Mouse (Mus musculus) embryonic facial prominence, embryonic 11.5 days (tissue): Measurements from ENCODE around the gene Gga1. TPM values are rescaled to one million over a fixed set of nuclear protein-coding genes. Genes with fewer than 3 reads are reported as not detected.

ENCODE experiments used
- ATAC-seq: fragments of 200-750 bp; cut with Nextera tagmentation; replicated peaks from 2 replicates; pipeline ENCODE4 v1.8.0; 2017; ENCODE audit warnings: low read depth; ENCODE audit not compliant: insufficient number of reproducible peaks, low FRiP score, low TSS enrichment
- DNase-seq: peaks from one replicate; pipeline ENCODE4 v3.0.0-alpha.2; 2015; ENCODE audit warnings: low spot score
- H3K27ac ChIP-seq: fragments of 300-500 bp; sonication (generic); replicated peaks from 2 replicates; pipeline ENCODE4 v1.5.1; 2014; ENCODE audit warnings: mild to moderate bottlenecking, low read depth, low read length, control low read depth
- H3K27me3 ChIP-seq: fragments of 300-500 bp; sonication (generic); 2 replicates; pipeline ENCODE4 v1.6.1; 2014; ENCODE audit warnings: mild to moderate bottlenecking, low read length, moderate library complexity, mixed read lengths; ENCODE audit not compliant: control insufficient read depth, insufficient read depth
- H3K36me3 ChIP-seq: fragments of 300-500 bp; sonication (generic); replicated peaks from 2 replicates; pipeline ENCODE4 v1.6.1; 2014; ENCODE audit warnings: low read depth, mild to moderate bottlenecking, low read length, moderate library complexity, mixed read lengths; ENCODE audit not compliant: control insufficient read depth, insufficient read depth
- H3K4me1 ChIP-seq: fragments of 300-500 bp; sonication (generic); 2 replicates; pipeline ENCODE4 v1.6.1; 2014; ENCODE audit warnings: low read length, mixed read lengths; ENCODE audit not compliant: control insufficient read depth, insufficient read depth
- H3K4me2 ChIP-seq: fragments of 300-500 bp; sonication (generic); 2 replicates; pipeline ENCODE4 v1.6.1; 2014; ENCODE audit warnings: low read depth, mild to moderate bottlenecking, control low read depth, low read length, moderate library complexity
- H3K4me3 ChIP-seq: fragments of 300-500 bp; sonication (generic); 2 replicates; pipeline ENCODE4 v1.5.1; 2014; ENCODE audit warnings: low read depth, low read length, control low read depth
- H3K9ac ChIP-seq: fragments of 300-500 bp; sonication (generic); replicated peaks from 2 replicates; pipeline ENCODE4 v1.6.1; 2014; ENCODE audit warnings: mild to moderate bottlenecking, control low read depth, low read length
- H3K9me3 ChIP-seq: fragments of 300-500 bp; sonication (generic); replicated peaks from 2 replicates; pipeline ENCODE4 v1.6.1; 2016; ENCODE audit warnings: mild to moderate bottlenecking, low read length, inconsistent platforms, mixed read lengths; ENCODE audit not compliant: control insufficient read depth
- WGBS: fragments of 180-500 bp; shearing (Covaris S2); extraction: QIAGEN DNeasy Blood & Tissue Kit; methylation state at CpG from one replicate; pipeline ENCODE4 v1.1.7; 2014; 5-methylcytosine and 5-hydroxymethylcytosine counted together
- polyA plus RNA-seq: library from polyadenylated mRNA; unstranded; fragments of >200 nt; fragmentation: Nextera tagmentation; extraction: Ambion mirVana; gene quantifications from 2 replicates; pipeline ENCODE4 v1.2.1, GENCODE M21; 2014

Gga1 gene
- polyA plus RNA-seq, 1 experiment from 2014 or later, result 21.1 TPM

- Histone ChIP-seq H3K9ac (no peak overlapping the region), H3K4me3 (no peak overlapping the region), H3K36me3 (no peaks in the 10 kb centered on the region), H3K27ac (no peak overlapping the region), H3K27me3 (no peaks in the 10 kb centered on the region), H3K9me3 (no peaks in the 10 kb centered on the region), H3K4me2 (no peak overlapping the region), H3K4me1 (peaks cover 11% of the 10 kb centered on the region)
- DNase-seq (no peak), ATAC-seq (no peak)
- WGBS, result 90% methylated on average over 23 of the region's 23 CpGs
These were observed 41.1 kb downstream of the Gga1 start for GRCm38 (mm10) chr15:78918126-78918525.

GRCm38 (mm10) chr15:78919914-78920313, 42.9 kb downstream of the Gga1 start:
- DNase-seq (no peak), ATAC-seq (no peak)
- H3K27me3 ChIP-seq, result no peaks in the 10 kb centered on the region
- no peak overlapping the region for H3K4me2 ChIP-seq
- H3K9me3 ChIP-seq, result no peaks in the 10 kb centered on the region
- H3K36me3 ChIP-seq, result no peaks in the 10 kb centered on the region
- H3K4me1 ChIP-seq, result peaks cover 11% of the 10 kb centered on the region
- H3K27ac ChIP-seq, result no peak overlapping the region
- no peak overlapping the region for H3K4me3 ChIP-seq
- 84% methylated on average over 12 of the region's 12 CpGs for WGBS
- no peak overlapping the region for H3K9ac ChIP-seq

- H3K4me3 ChIP-seq, result no peak overlapping the region
- no peaks in the 10 kb centered on the region for H3K27me3 ChIP-seq
- no peak overlapping the region for H3K4me2 ChIP-seq
- H3K9me3 ChIP-seq, result no peaks in the 10 kb centered on the region
- DNase-seq, result no peak
- no peaks in the 10 kb centered on the region for H3K36me3 ChIP-seq
- ATAC-seq, result no peak
- H3K4me1 ChIP-seq, result peaks cover 16% of the 10 kb centered on the region
- no peak overlapping the region for H3K27ac ChIP-seq
- 86% methylated on average over 7 of the region's 7 CpGs for WGBS
- no peak overlapping the region for H3K9ac ChIP-seq
These were observed 45.7 kb downstream of the Gga1 start for GRCm38 (mm10) chr15:78922700-78923099.

GRCm38 (mm10) chr15:78923585-78923984, 46.6 kb downstream of the Gga1 start:
- no peaks in the 10 kb centered on the region for H3K36me3 ChIP-seq
- ATAC-seq (no peak), DNase-seq (no peak)
- H3K27ac ChIP-seq, result no peak overlapping the region
- H3K4me2 ChIP-seq, result no peak overlapping the region
- no peak overlapping the region for H3K9ac ChIP-seq
- 45% methylated on average over 6 of the region's 6 CpGs for WGBS
- H3K4me1 ChIP-seq, result peaks cover 19% of the 10 kb centered on the region
- H3K9me3 ChIP-seq, result no peaks in the 10 kb centered on the region
- no peak overlapping the region for H3K4me3 ChIP-seq
- no peaks in the 10 kb centered on the region for H3K27me3 ChIP-seq

- no peaks in the 10 kb centered on the region for H3K9me3 ChIP-seq
- peak overlapping the region; percentile 89 for H3K27ac ChIP-seq
- peaks cover 19% of the 10 kb centered on the region for H3K4me1 ChIP-seq
- DNase-seq, result no peak
- WGBS, result 35% methylated on average over 8 of the region's 8 CpGs
- no peaks in the 10 kb centered on the region for H3K36me3 ChIP-seq
- no peaks in the 10 kb centered on the region for H3K27me3 ChIP-seq
- no peak for ATAC-seq
- H3K4me3 ChIP-seq, result no peak overlapping the region
- no peak overlapping the region for H3K4me2 ChIP-seq
- peak overlapping the region; percentile 63; the same call in 1 of the 2 replicates for H3K9ac ChIP-seq
These were observed 48.1 kb downstream of the Gga1 start for GRCm38 (mm10) chr15:78925129-78925528.

GRCm38 (mm10) chr15:78926021-78926919, 49.3 kb downstream of the Gga1 start, which contains the start of gene Lgals1:
Gene Lgals1, plus strand, starts transcription at chr15:78926725.
- H3K36me3 ChIP-seq, result no peaks in the 10 kb centered on the region
- no peaks in the 10 kb centered on the region for H3K27me3 ChIP-seq
- peak within 1 kb of the TSS; percentile 89 for H3K27ac ChIP-seq
- peaks cover 19% of the 10 kb centered on the region for H3K4me1 ChIP-seq
- peak within 1 kb of the TSS; percentile 63 for H3K9ac ChIP-seq
- 7% methylated on average over 20 of the region's 20 CpGs for WGBS
- peak within 1 kb of the TSS; percentile 75 for H3K4me2 ChIP-seq
- H3K4me3 ChIP-seq, result peak within 1 kb of the TSS; percentile 38
- ATAC-seq (peak; percentile 61), DNase-seq (peak; percentile 88)
- no peaks in the 10 kb centered on the region for H3K9me3 ChIP-seq

GRCm38 (mm10) chr15:78927021-78927787, 50.2 kb downstream of the Gga1 start:
- Histone ChIP-seq H3K27ac (peak overlapping the region; percentile 57), H3K4me3 (peak overlapping the region; percentile 38), H3K9ac (peak overlapping the region; percentile 51), H3K36me3 (no peaks in the 10 kb centered on the region), H3K4me2 (peak overlapping the region; percentile 75), H3K4me1 (peaks cover 19% of the 10 kb centered on the region), H3K9me3 (no peaks in the 10 kb centered on the region), H3K27me3 (no peaks in the 10 kb centered on the region)
- ATAC-seq (no peak), DNase-seq (no peak)
- 14% methylated on average over 15 of the region's 15 CpGs for WGBS
